In the genomic region with DNA sequence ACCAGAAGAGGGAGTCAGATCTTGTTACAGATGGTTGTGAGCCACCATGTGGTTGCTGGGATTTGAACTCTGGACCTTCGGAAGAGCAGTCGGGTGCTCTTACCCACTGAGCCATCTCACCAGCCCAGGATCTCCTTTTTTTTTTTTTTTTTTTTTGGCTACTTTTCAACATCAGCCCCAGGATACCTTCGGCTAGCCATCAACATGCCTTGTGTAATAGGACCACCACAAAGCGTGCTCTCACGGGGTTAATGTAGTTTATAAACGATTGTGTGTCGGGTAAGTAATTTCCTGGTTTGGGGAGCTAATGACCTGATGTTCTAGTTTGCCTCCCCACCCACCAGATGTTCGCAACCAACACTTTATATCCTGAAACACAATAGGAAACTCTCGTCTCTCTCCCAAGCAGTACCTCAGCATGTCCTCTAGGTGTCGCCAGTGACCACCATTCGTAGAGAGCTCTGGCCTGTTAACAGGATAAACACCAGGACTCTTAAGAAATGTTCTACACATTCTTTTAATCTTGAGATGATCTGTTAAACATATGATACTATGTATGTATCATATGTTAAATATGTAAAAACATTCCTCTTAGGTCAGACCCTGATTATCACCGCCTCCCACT, we compare ENCODE assay signal across 8 mouse cellular contexts. TPM values are rescaled to one million over a fixed set of nuclear protein-coding genes. Genes with fewer than 3 reads are reported as not detected.
DNase-seq lines count a peak whose midpoint lies in the region; ATAC-seq and TF ChIP-seq lines count a peak whose summit lies in the region.

No protein-coding gene starts in this region.

- peak; percentile 97 for TF ChIP-seq CTCF in hindbrain, postnatal 0 days (IDR thresholded peaks at IDR 0.05; ENCODE audit: low read depth)
- peak; percentile 99 for TF ChIP-seq CTCF in stomach, postnatal 0 days (IDR thresholded peaks at IDR 0.05; ENCODE audit: low read depth)

- H3K4me3 ChIP-seq in forebrain, embryonic 16.5 days (replicated peaks; ENCODE audit: low read length) = no peak overlapping the region
- no peak overlapping the region for H3K4me3 ChIP-seq in hindbrain, postnatal 0 days (ENCODE audit: low read length)
- H3K4me3 ChIP-seq in midbrain, embryonic 13.5 days (replicated peaks) = no peak overlapping the region
- H3K4me3 ChIP-seq in stomach, postnatal 0 days (ENCODE audit: low read depth, low read length) = no peak overlapping the region

- no peaks in the 10 kb centered on the region for H3K9me3 ChIP-seq in forebrain, embryonic 16.5 days (ENCODE audit: control insufficient read depth, low read length)
- no peaks in the 10 kb centered on the region for H3K9me3 ChIP-seq in hindbrain, postnatal 0 days (ENCODE audit: low read length)
- H3K9me3 ChIP-seq in midbrain, embryonic 13.5 days = no peaks in the 10 kb centered on the region
- H3K9me3 ChIP-seq in stomach, postnatal 0 days (ENCODE audit: control insufficient read depth, low read length) = no peaks in the 10 kb centered on the region

- TF ChIP-seq EP300 in stomach, postnatal 0 days (optimal IDR thresholded peaks at IDR 0.05) = no peak

- H3K36me3 ChIP-seq in forebrain, embryonic 16.5 days (ENCODE audit: control insufficient read depth, insufficient read depth) = no peaks in the 10 kb centered on the region
- no peaks in the 10 kb centered on the region for H3K36me3 ChIP-seq in hindbrain, postnatal 0 days (ENCODE audit: insufficient read depth, low read length)
- H3K36me3 ChIP-seq in midbrain, embryonic 13.5 days = no peaks in the 10 kb centered on the region
- no peaks in the 10 kb centered on the region for H3K36me3 ChIP-seq in stomach, postnatal 0 days (ENCODE audit: control insufficient read depth, insufficient read depth, low read length)

- H3K4me1 ChIP-seq in forebrain, embryonic 16.5 days (replicated peaks; ENCODE audit: control insufficient read depth, insufficient read depth, low read length) = peaks cover 8% of the 10 kb centered on the region; the same call in 1 of the 2 replicates
- H3K4me1 ChIP-seq in hindbrain, postnatal 0 days (ENCODE audit: insufficient read depth, low read length) = no peaks in the 10 kb centered on the region
- H3K4me1 ChIP-seq in midbrain, embryonic 13.5 days (replicated peaks) = peaks cover 8% of the 10 kb centered on the region
- H3K4me1 ChIP-seq in stomach, postnatal 0 days (replicated peaks; ENCODE audit: control insufficient read depth, insufficient read depth) = no peaks in the 10 kb centered on the region

- no peak overlapping the region for H3K4me2 ChIP-seq in forebrain, embryonic 16.5 days (ENCODE audit: low read length)
- H3K4me2 ChIP-seq in hindbrain, postnatal 0 days (ENCODE audit: low read depth, low read length) = no peak overlapping the region
- H3K4me2 ChIP-seq in midbrain, embryonic 13.5 days (replicated peaks) = no peak overlapping the region
- H3K4me2 ChIP-seq in stomach, postnatal 0 days (replicated peaks; ENCODE audit: low read depth) = no peak overlapping the region

- peak; percentile 66 for DNase-seq in urinary bladder, postnatal 25 days (ENCODE audit: low spot score)
- DNase-seq in urinary bladder, adult 2 months (ENCODE audit: low spot score) = no peak
- peak; percentile 28 for DNase-seq in cerebellum, adult 8-10 months
- DNase-seq in hindbrain, postnatal 0 days (ENCODE audit: low spot score) = peak; percentile 79
- DNase-seq in left cerebral cortex, postnatal 25 days (ENCODE audit: low spot score in 2 of 2) = peak; percentile 54 to 62
- DNase-seq in stomach, postnatal 0 days (ENCODE audit: low spot score) = peak; percentile 71

- ATAC-seq in forebrain, embryonic 16.5 days = peak; percentile 60
- ATAC-seq in hindbrain, postnatal 0 days = peak; percentile 68
- ATAC-seq in midbrain, embryonic 13.5 days = peak; percentile 55
- peak; percentile 53 for ATAC-seq in stomach, postnatal 0 days (ENCODE audit: low FRiP score, low TSS enrichment)

- H3K27me3 ChIP-seq in forebrain, embryonic 16.5 days (replicated peaks; ENCODE audit: control insufficient read depth, insufficient read depth, low read length) = peaks cover 9% of the 10 kb centered on the region; the same call in 1 of the 2 replicates
- no peaks in the 10 kb centered on the region for H3K27me3 ChIP-seq in hindbrain, postnatal 0 days (ENCODE audit: insufficient read depth, low read length)
- H3K27me3 ChIP-seq in midbrain, embryonic 13.5 days = peaks cover 32% of the 10 kb centered on the region
- no peaks in the 10 kb centered on the region for H3K27me3 ChIP-seq in stomach, postnatal 0 days (ENCODE audit: control insufficient read depth, insufficient read depth, low read length)

- H3K9ac ChIP-seq in forebrain, embryonic 16.5 days (replicated peaks; ENCODE audit: low read depth, low read length) = no peak overlapping the region
- no peak overlapping the region for H3K9ac ChIP-seq in hindbrain, postnatal 0 days (replicated peaks; ENCODE audit: low read length)
- H3K9ac ChIP-seq in midbrain, embryonic 13.5 days (replicated peaks) = no peak overlapping the region
- no peak overlapping the region for H3K9ac ChIP-seq in stomach, postnatal 0 days (ENCODE audit: low read length)

- intact Hi-C loops in left cerebral cortex, postnatal 25 days (cut with DNase I) = loop anchor here (1.0 to 10.0 kb wide), 2 partner anchors 544 to 680 kb away; no protein-coding TSS in a partner anchor

- H3K27ac ChIP-seq in forebrain, embryonic 16.5 days (ENCODE audit: low read length) = no peak overlapping the region
- no peak overlapping the region for H3K27ac ChIP-seq in hindbrain, postnatal 0 days
- H3K27ac ChIP-seq in midbrain, embryonic 13.5 days = no peak overlapping the region
- no peak overlapping the region for H3K27ac ChIP-seq in stomach, postnatal 0 days (replicated peaks)

- 16% methylated on average over 12 of the region's 12 CpGs for WGBS in forebrain, embryonic 16.5 days
- 14% methylated on average over 12 of the region's 12 CpGs for WGBS in hindbrain, postnatal 0 days
- WGBS in midbrain, embryonic 13.5 days = 15% methylated on average over 12 of the region's 12 CpGs
- WGBS in stomach, postnatal 0 days = 11% methylated on average over 10 of the region's 12 CpGs

RNA-seq across cellular contexts. Expression of a gene that starts 29.8 kb away (rescaled TPM):
- polyA plus RNA-seq in urinary bladder, adult 2 months (2012; rRNA removed) = 21.4 and 22.2 TPM in 2 replicates
- 42.0 and 42.5 TPM in 2 replicates for polyA plus RNA-seq in forebrain, embryonic 16.5 days (2015; fragmentation: Nextera tagmentation; extraction: Ambion mirVana)
- total RNA-seq in hindbrain, postnatal 0 days (2014; rRNA removed) = 10.5 and 10.6 TPM in 2 replicates
- 31.1 and 33.9 TPM in 2 replicates for polyA plus RNA-seq in hindbrain, postnatal 0 days (2015; fragmentation: Nextera tagmentation; extraction: Ambion mirVana)
- 10 to 100 TPM; 16.6 to 19.1 TPM for total RNA-seq in left cerebral cortex, postnatal 25 days (2021)
- 43.0 and 43.3 TPM in 2 replicates for polyA plus RNA-seq in midbrain, embryonic 13.5 days (2015; fragmentation: Nextera tagmentation; extraction: Ambion mirVana)
- 34.6 and 35.5 TPM in 2 replicates for polyA plus RNA-seq in stomach, postnatal 0 days (2015; fragmentation: Nextera tagmentation; extraction: Ambion mirVana)
